Mouse (Mus musculus): ENCODE measurements at regions not wholly inside any gene's neighbourhood (a gene's known extent, or its start where the extent isn't known, plus 50 kb on each side); places are given as distances from the start of the nearest gene placed in this dataset.

- ATAC-seq (no peak), DNase-seq (ENCODE audit: low read depth, low spot score) (no peak)
- TF ChIP-seq CTCF (IDR thresholded peaks at IDR 0.05), result no peak
- CTCF ChIA-PET, result no interaction called here
- in situ Hi-C loops (cut with MboI; ENCODE audit: low pct_unique_long_range_greater_than_20kb), result no loop called here
- no peaks in the 10 kb centered on the region for H3K27me3 ChIP-seq
- POLR2A ChIA-PET, result no interaction called here
Observed at GRCm38 (mm10) chr2:48539465-48540055, 274.3 kb upstream of the Acvr2a start.

DNA sequence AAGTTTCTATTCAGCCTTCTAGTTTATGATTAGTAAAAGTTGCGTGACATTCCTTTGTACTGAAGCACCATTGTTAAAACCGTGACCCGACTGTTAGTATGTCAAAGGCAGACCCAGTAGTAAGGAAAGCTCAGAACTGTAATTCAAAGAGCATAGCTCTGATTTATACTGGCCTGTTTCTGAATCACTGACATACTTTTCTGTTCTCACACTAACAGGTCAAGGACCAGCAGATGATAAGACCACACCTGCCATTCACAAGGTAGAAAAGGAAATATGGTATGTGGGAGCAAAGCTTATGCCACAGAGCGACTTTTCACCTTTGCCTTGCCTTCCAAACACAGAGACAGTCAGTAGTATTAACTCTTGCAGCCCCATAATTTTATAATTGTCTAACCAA lies 269.5 kb upstream of the Acvr2a start:
- ChIA-PET POLR2A (no interaction called here), CTCF (no interaction called here)
- no peak for ATAC-seq
- DNase-seq (ENCODE audit: low read depth, low spot score), result no peak
- in situ Hi-C loops (cut with MboI; ENCODE audit: low pct_unique_long_range_greater_than_20kb), result no loop called here
- no peak for TF ChIP-seq CTCF (IDR thresholded peaks at IDR 0.05)
- H3K27me3 ChIP-seq, result no peaks in the 10 kb centered on the region

- POLR2A ChIA-PET, result no interaction called here
- in situ Hi-C loops (cut with MboI; ENCODE audit: low pct_unique_long_range_greater_than_20kb), result no loop called here
- no peak for DNase-seq (ENCODE audit: low read depth, low spot score)
- no peaks in the 10 kb centered on the region for H3K27me3 ChIP-seq
- no peak for TF ChIP-seq CTCF (IDR thresholded peaks at IDR 0.05)
- CTCF ChIA-PET, result no interaction called here
- ATAC-seq, result no peak
Observed at GRCm38 (mm10) chr2:48545072-48545471, 268.8 kb upstream of the Acvr2a start.

GRCm38 (mm10) chr2:48545679-48546078 lies 268.2 kb upstream of the Acvr2a start:
- ChIA-PET POLR2A (no interaction called here), CTCF (no interaction called here)
- no peak for DNase-seq (ENCODE audit: low read depth, low spot score)
- ATAC-seq, result no peak
- H3K27me3 ChIP-seq, result no peaks in the 10 kb centered on the region
- in situ Hi-C loops (cut with MboI; ENCODE audit: low pct_unique_long_range_greater_than_20kb), result no loop called here
- TF ChIP-seq CTCF (IDR thresholded peaks at IDR 0.05), result no peak

DNA sequence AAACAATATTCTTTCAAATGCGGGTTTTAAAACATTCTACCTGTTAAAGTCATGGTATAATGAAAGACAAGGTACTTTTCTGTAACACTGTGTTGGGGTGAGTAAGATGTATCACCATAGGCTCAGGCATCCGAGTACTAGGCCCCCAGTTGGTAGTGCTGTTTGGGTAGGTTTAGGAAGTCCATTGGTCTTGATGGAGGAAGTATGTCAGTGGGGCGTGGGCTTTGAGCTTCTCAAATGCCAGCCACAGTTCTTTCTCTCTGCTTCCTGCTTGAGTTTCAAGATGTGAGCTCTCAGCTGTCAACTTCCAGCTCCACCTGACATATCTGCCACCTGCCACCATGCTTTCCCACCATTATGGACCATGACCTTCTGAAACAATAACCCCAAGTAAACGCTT lies 267.7 kb upstream of the Acvr2a start:
- ATAC-seq, result no peak
- POLR2A ChIA-PET, result no interaction called here
- TF ChIP-seq CTCF (IDR thresholded peaks at IDR 0.05), result no peak
- no peaks in the 10 kb centered on the region for H3K27me3 ChIP-seq
- CTCF ChIA-PET, result interaction anchor here (1.1 kb wide), 1 partner anchor 10 kb away, joined by 4 read pairs; no protein-coding TSS in a partner anchor
- in situ Hi-C loops (cut with MboI; ENCODE audit: low pct_unique_long_range_greater_than_20kb), result no loop called here
- no peak for DNase-seq (ENCODE audit: low read depth, low spot score)

GRCm38 (mm10) chr2:48556600-48556999 lies 257.3 kb upstream of the Acvr2a start:
- DNase-seq (ENCODE audit: low read depth, low spot score), result no peak
- no peaks in the 10 kb centered on the region for H3K27me3 ChIP-seq
- in situ Hi-C loops (cut with MboI; ENCODE audit: low pct_unique_long_range_greater_than_20kb), result no loop called here
- ATAC-seq, result no peak
- CTCF ChIA-PET, result interaction anchor here (1.1 to 1.5 kb wide), 3 partner anchors 9 to 20 kb away, joined by 3 to 4 read pairs (median 3); no protein-coding TSS in a partner anchor
- POLR2A ChIA-PET, result no interaction called here
- no peak for TF ChIP-seq CTCF (IDR thresholded peaks at IDR 0.05)

- CTCF ChIA-PET, result interaction anchor here (1.3 kb wide), 1 partner anchor 20 kb away, joined by 3 read pairs; no protein-coding TSS in a partner anchor
- DNase-seq (ENCODE audit: low read depth, low spot score) (no peak), ATAC-seq (no peak)
- H3K27me3 ChIP-seq, result no peaks in the 10 kb centered on the region
- in situ Hi-C loops (cut with MboI; ENCODE audit: low pct_unique_long_range_greater_than_20kb), result no loop called here
- POLR2A ChIA-PET, result no interaction called here
- no peak for TF ChIP-seq CTCF (IDR thresholded peaks at IDR 0.05)
Observed at GRCm38 (mm10) chr2:48557123-48557522, 256.8 kb upstream of the Acvr2a start.

- CTCF ChIA-PET, result interaction anchor here (1.3 to 1.8 kb wide), 2 partner anchors 13 to 16 kb away, joined by 4 read pairs; no protein-coding TSS in a partner anchor
- DNase-seq (ENCODE audit: low read depth, low spot score), result no peak
- no peak for ATAC-seq
- no peak for TF ChIP-seq CTCF (IDR thresholded peaks at IDR 0.05)
- H3K27me3 ChIP-seq, result no peaks in the 10 kb centered on the region
- POLR2A ChIA-PET, result no interaction called here
- in situ Hi-C loops (cut with MboI; ENCODE audit: low pct_unique_long_range_greater_than_20kb), result no loop called here
Observed at GRCm38 (mm10) chr2:48558641-48559040, 255.3 kb upstream of the Acvr2a start.

DNA sequence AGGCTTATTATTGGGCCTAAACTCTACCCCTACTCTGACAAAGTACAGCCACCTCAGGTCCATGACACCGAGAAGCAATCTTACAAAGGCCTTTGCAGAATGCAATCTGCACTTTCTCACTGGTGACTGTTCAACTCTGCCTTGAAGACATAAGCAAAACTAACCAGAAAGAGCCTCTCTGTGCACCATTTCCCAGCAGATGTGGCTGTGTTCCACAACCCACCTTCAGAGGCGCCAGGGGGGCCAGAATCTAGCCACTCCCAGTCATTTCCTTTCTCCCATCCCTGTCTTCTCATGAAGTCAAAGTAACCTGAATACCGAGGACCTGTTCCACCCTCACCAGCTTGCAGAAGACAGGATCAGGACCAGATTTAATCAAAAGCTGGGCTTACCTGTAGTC lies 250.3 kb upstream of the Acvr2a start:
- TF ChIP-seq CTCF (IDR thresholded peaks at IDR 0.05), result no peak
- no peak for ATAC-seq
- no peaks in the 10 kb centered on the region for H3K27me3 ChIP-seq
- CTCF ChIA-PET, result no interaction called here
- DNase-seq (ENCODE audit: low read depth, low spot score), result no peak
- POLR2A ChIA-PET, result no interaction called here
- in situ Hi-C loops (cut with MboI; ENCODE audit: low pct_unique_long_range_greater_than_20kb), result no loop called here

- CTCF ChIA-PET, result no interaction called here
- H3K27me3 ChIP-seq, result no peaks in the 10 kb centered on the region
- in situ Hi-C loops (cut with MboI; ENCODE audit: low pct_unique_long_range_greater_than_20kb), result no loop called here
- POLR2A ChIA-PET, result no interaction called here
- DNase-seq (ENCODE audit: low read depth, low spot score), result no peak
- ATAC-seq, result no peak
- TF ChIP-seq CTCF (IDR thresholded peaks at IDR 0.05), result no peak
Observed at GRCm38 (mm10) chr2:48564170-48564569, 249.7 kb upstream of the Acvr2a start.

GRCm38 (mm10) chr2:48567871-48568270 lies 246.0 kb upstream of the Acvr2a start:
- POLR2A ChIA-PET, result interaction anchor here (0.6 to 1.1 kb wide), 4 partner anchors 22 to 87 kb away, joined by 3 to 10 read pairs (median 4); no protein-coding TSS in a partner anchor
- in situ Hi-C loops (cut with MboI; ENCODE audit: low pct_unique_long_range_greater_than_20kb), result no loop called here
- TF ChIP-seq CTCF (IDR thresholded peaks at IDR 0.05), result no peak
- peaks cover 3% of the 10 kb centered on the region for H3K27me3 ChIP-seq
- peak; percentile 98 for ATAC-seq
- peak; percentile 55 for DNase-seq (ENCODE audit: low read depth, low spot score)
- CTCF ChIA-PET, result no interaction called here
